15 mouse cellular contexts compared by ENCODE assay signal in the genomic region with DNA sequence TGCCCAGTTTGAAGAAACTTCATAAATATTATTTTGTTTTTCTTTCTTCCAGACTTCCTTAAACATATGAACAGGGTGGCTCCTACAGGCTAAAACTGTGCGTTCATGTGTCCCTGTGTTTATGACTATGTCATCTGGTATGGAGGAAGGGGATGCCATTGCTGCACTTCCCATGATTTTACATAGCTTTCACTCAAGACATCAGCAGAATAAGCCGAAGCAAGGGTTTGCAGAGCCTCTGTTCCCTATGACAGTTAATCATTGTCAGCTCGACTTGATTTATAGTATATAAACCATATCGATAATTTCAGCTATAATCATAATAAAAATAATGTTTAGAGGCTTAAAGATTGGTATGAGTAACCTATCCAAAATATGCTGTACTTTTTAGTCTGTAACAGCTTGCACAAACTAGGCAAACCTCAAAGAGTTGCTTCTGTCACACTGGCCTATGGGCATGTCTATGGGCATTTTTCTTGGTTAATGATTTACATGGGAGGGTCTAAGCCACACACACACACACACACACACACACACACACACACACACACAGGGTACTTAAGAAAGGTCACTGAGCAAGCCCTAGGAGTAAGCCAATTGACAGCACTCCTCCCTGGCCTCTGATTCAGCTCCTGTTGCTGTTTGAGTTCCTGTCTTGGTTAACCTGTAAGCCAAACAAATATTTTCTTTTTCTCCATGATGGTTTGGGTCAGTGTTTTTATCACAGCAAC. TPM values are rescaled to one million over a fixed set of nuclear protein-coding genes. Genes with fewer than 3 reads are reported as not detected.
A peak's percentile ranks its signal among the peaks of the same experiment; 100 is the strongest.
DNase-seq lines count a peak whose midpoint lies in the region; ATAC-seq and TF ChIP-seq lines count a peak whose summit lies in the region.
"Had no signal": no experiment of that assay in that cellular context is flagged by ENCODE, and none has a peak within 500 bp of the region (broad histone marks: within the 10 kb centered on the region; RNA-seq: fewer than 3 reads in every experiment).

No protein-coding gene starts in this region.

- no peak overlapping the region for H3K4me2 ChIP-seq in liver, embryonic 15.5 days
- H3K4me2 ChIP-seq in hindbrain, postnatal 0 days (ENCODE audit: low read depth, low read length): no peak overlapping the region
- H3K4me2 ChIP-seq: heart, embryonic 11.5 days; lung, embryonic 15.5 days had no signal

- no peak overlapping the region for H3K4me3 ChIP-seq in MEL (ENCODE audit: control insufficient read depth in 1 of 2, insufficient read depth in 1 of 2, low read depth in 2 of 2, low read length in 2 of 2)
- no peak overlapping the region for H3K4me3 ChIP-seq in liver, embryonic 15.5 days (replicated peaks)
- H3K4me3 ChIP-seq in hindbrain, postnatal 0 days (ENCODE audit: low read length): no peak overlapping the region
- H3K4me3 ChIP-seq: embryonic facial prominence, embryonic 10.5 days; lung, embryonic 15.5 days had no signal

- DNase-seq in MEL (ENCODE audit: low read depth, low spot score): no peak
- DNase-seq in kidney, adult 18-20 months: peak; percentile 50
- DNase-seq in kidney, postnatal 25 days: peak; percentile 63 to 80
- no peak for DNase-seq in hindbrain, postnatal 0 days (ENCODE audit: low spot score)
- no peak for DNase-seq in left cerebral cortex, postnatal 14 days (ENCODE audit: low spot score in 2 of 2)
- no peak for DNase-seq in cerebellum, adult 9-10 months
- no peak for DNase-seq in layer of hippocampus, adult 18-20 months (ENCODE audit: low spot score in 2 of 2)
- DNase-seq: adrenal gland, postnatal 14 days; B cell, adult 2 months; cerebellum, postnatal 25 days; gastrocnemius, postnatal 25 days had no signal

- no peaks in the 10 kb centered on the region for H3K79me2 ChIP-seq in MEL (ENCODE audit: control insufficient read depth, insufficient read depth, low read length, poor library complexity)

- no peaks in the 10 kb centered on the region for H3K9me3 ChIP-seq in MEL (replicated peaks; ENCODE audit: insufficient read depth, low read length)
- H3K9me3 ChIP-seq in liver, embryonic 15.5 days (replicated peaks): no peaks in the 10 kb centered on the region
- no peaks in the 10 kb centered on the region for H3K9me3 ChIP-seq in hindbrain, postnatal 0 days (ENCODE audit: low read length)
- H3K9me3 ChIP-seq: embryonic facial prominence, embryonic 10.5 days; lung, embryonic 15.5 days had no signal

- 56% methylated on average over 4 of the region's 4 CpGs for WGBS in liver, embryonic 15.5 days (ENCODE audit: insufficient replicate concordance)
- WGBS in hindbrain, postnatal 0 days: 85% methylated on average over 4 of the region's 4 CpGs

- peaks cover 4 to 8% of the 10 kb centered on the region in 2 experiments; a peak in 3 of 4 replicates for H3K4me1 ChIP-seq in MEL (ENCODE audit: control insufficient read depth in 1 of 2, insufficient read depth in 2 of 2, low read length in 2 of 2)
- H3K4me1 ChIP-seq in liver, embryonic 15.5 days (replicated peaks): no peaks in the 10 kb centered on the region
- H3K4me1 ChIP-seq in hindbrain, postnatal 0 days (ENCODE audit: insufficient read depth, low read length): no peaks in the 10 kb centered on the region
- H3K4me1 ChIP-seq: lung, embryonic 15.5 days had no signal

- H3K27ac ChIP-seq in MEL (ENCODE audit: control insufficient read depth, low read depth, low read length): peak overlapping the region; percentile 19; the same call in 1 of the 2 replicates
- no peak overlapping the region; the same call in 1 of the 2 replicates for H3K27ac ChIP-seq in liver, embryonic 15.5 days (replicated peaks)
- no peak overlapping the region for H3K27ac ChIP-seq in hindbrain, postnatal 0 days
- H3K27ac ChIP-seq: embryonic facial prominence, embryonic 10.5 days; lung, embryonic 15.5 days had no signal

- no peak for TF ChIP-seq POLR2A in MEL (IDR thresholded peaks at IDR 0.05; ENCODE audit: control insufficient read depth in 1 of 2, insufficient read depth in 1 of 2, low read depth in 1 of 2, low read length in 2 of 2, poor library complexity in 1 of 2)

- H3K27me3 ChIP-seq in MEL (ENCODE audit: control insufficient read depth in 1 of 2, insufficient read depth in 2 of 2, low read length in 2 of 2): no peaks in the 10 kb centered on the region
- no peaks in the 10 kb centered on the region for H3K27me3 ChIP-seq in liver, embryonic 15.5 days
- H3K27me3 ChIP-seq in hindbrain, postnatal 0 days (ENCODE audit: insufficient read depth, low read length): no peaks in the 10 kb centered on the region
- H3K27me3 ChIP-seq: lung, embryonic 15.5 days had no signal

- no peak for TF ChIP-seq RAD21 in MEL (IDR thresholded peaks at IDR 0.05; ENCODE audit: low read depth, low read length)

- 0 out of 2 replicates have a peak overlapping the region, but pooled peaks have one; percentile 1 for H3K9ac ChIP-seq in MEL (ENCODE audit: control insufficient read depth, low read depth, low read length, poor library complexity, severe bottlenecking)
- no peak overlapping the region for H3K9ac ChIP-seq in liver, embryonic 15.5 days
- H3K9ac ChIP-seq in hindbrain, postnatal 0 days (replicated peaks; ENCODE audit: low read length): no peak overlapping the region
- H3K9ac ChIP-seq: lung, embryonic 15.5 days had no signal

- ATAC-seq in liver, embryonic 15.5 days (ENCODE audit: insufficient read depth): peak; percentile 89
- ATAC-seq in hindbrain, postnatal 0 days: no peak

- intact Hi-C loops in left cerebral cortex, postnatal 14 days (cut with DNase I): no loop called here

- no peak for TF ChIP-seq EP300 in MEL (IDR thresholded peaks at IDR 0.05; ENCODE audit: low read depth in 1 of 2, low read length in 2 of 2)

- H3K36me3 ChIP-seq in MEL (ENCODE audit: control insufficient read depth in 1 of 2, insufficient read depth in 2 of 2, low read length in 2 of 2): peaks cover 0 to 5% of the 10 kb centered on the region in 2 experiments; a peak in 2 of 4 replicates
- H3K36me3 ChIP-seq in liver, embryonic 15.5 days (replicated peaks): no peaks in the 10 kb centered on the region
- no peaks in the 10 kb centered on the region for H3K36me3 ChIP-seq in hindbrain, postnatal 0 days (ENCODE audit: insufficient read depth, low read length)
- H3K36me3 ChIP-seq: embryonic facial prominence, embryonic 10.5 days; lung, embryonic 15.5 days had no signal

- TF ChIP-seq CTCF in MEL (IDR thresholded peaks at IDR 0.05 in 2 of 3, conservative IDR thresholded peaks at IDR 0.05 in 1 of 3; ENCODE audit: control insufficient read depth in 1 of 3, insufficient read depth in 1 of 3, low read depth in 2 of 3, low read length in 3 of 3, poor library complexity in 1 of 3, severe bottlenecking in 1 of 3): no peak
- no peak for TF ChIP-seq CTCF in hindbrain, postnatal 0 days (IDR thresholded peaks at IDR 0.05; ENCODE audit: low read depth)

TF ChIP-seq in MEL, 35 proteins besides CTCF, POLR2A, EP300 and RAD21:
- TF ChIP-seq SIN3A (IDR thresholded peaks at IDR 0.05; ENCODE audit: low read length) (0 out of 2 replicates have a peak, but pooled peaks have one; percentile 14), BHLHE40 (IDR thresholded peaks at IDR 0.05; ENCODE audit: borderline replicate concordance, low read depth, low read length) (no peak)

RNA-seq across cellular contexts. Expression of a gene that starts 12.7 kb away (rescaled TPM):
- total RNA-seq in MEL (2012; rRNA removed): 9.2 and 9.4 TPM in 2 replicates
- 1 to 10 TPM in 1 of 2 experiments, not detected in 1; 9.6 TPM for polyA plus RNA-seq in MEL (2012; ENCODE audit: insufficient read depth in 1 of 2, insufficient read length in 2 of 2, low read depth in 1 of 2, low replicate concordance in 2 of 2, missing spikeins in 1 of 2)
- 3.5 and 6.6 TPM in 2 replicates for polyA plus RNA-seq in liver, embryonic 15.5 days (2015; fragmentation: Nextera tagmentation; extraction: Ambion mirVana)
- total RNA-seq in hindbrain, postnatal 0 days (2014; rRNA removed): 16.2 and 29.0 TPM in 2 replicates
- polyA plus RNA-seq in hindbrain, postnatal 0 days (2015; fragmentation: Nextera tagmentation; extraction: Ambion mirVana): 9.5 and 9.9 TPM in 2 replicates
- 10 to 100 TPM; 19.2 to 26.2 TPM for total RNA-seq in left cerebral cortex, postnatal 14 days (2021)
- total RNA-seq in layer of hippocampus, adult 18-20 months (2021): 10 to 100 TPM; 19.0 to 21.3 TPM

Comparison
In these comparisons a context has a peak if more than half of its experiments do, and no peak if none do; other contexts are left out.
1. DNase-seq: peak in kidney, adult 18-20 months (single experiment) and kidney, postnatal 25 days (2 of 2); none in MEL (single experiment), hindbrain, postnatal 0 days (single experiment), left cerebral cortex, postnatal 14 days (0 of 2), cerebellum, adult 9-10 months (single experiment) and layer of hippocampus, adult 18-20 months (0 of 2).